Mouse (Mus musculus) limb, embryonic 14.5 days (tissue): ENCODE measurements at regions not wholly inside any gene's neighbourhood (a gene's known extent, or its start where the extent isn't known, plus 50 kb on each side); places are given as distances from the start of the nearest gene placed in this dataset.

Source experiments
- ATAC-seq: fragments of 200-750 bp; cut with Nextera tagmentation; 2 replicates; pipeline ENCODE4 v1.8.0; 2017; ENCODE audit warnings: low read depth, moderate number of reproducible peaks, moderate TSS enrichment; ENCODE audit not compliant: low FRiP score
- DNase-seq: peaks from one replicate; pipeline ENCODE4 v3.0.0-alpha.2; 2015; ENCODE audit warnings: low spot score
- H3K27ac ChIP-seq: fragments of 300-500 bp; sonication (generic); replicated peaks from 2 replicates; pipeline ENCODE4 v1.5.1; 2014; ENCODE audit warnings: low read depth, mild to moderate bottlenecking, low read length, moderate library complexity, mixed read lengths
- H3K27me3 ChIP-seq: fragments of 300-500 bp; sonication (generic); 2 replicates; pipeline ENCODE4 v1.6.1; 2014; ENCODE audit warnings: low read length, mixed read lengths; ENCODE audit not compliant: control insufficient read depth, insufficient read depth
- H3K36me3 ChIP-seq: fragments of 300-500 bp; sonication (generic); 2 replicates; pipeline ENCODE4 v1.6.1; 2014; ENCODE audit warnings: mild to moderate bottlenecking, low read length, moderate library complexity, mixed read lengths; ENCODE audit not compliant: control insufficient read depth, insufficient read depth
- H3K4me1 ChIP-seq: fragments of 300-500 bp; sonication (generic); 2 replicates; pipeline ENCODE4 v1.6.1; 2014; ENCODE audit warnings: antibody characterized with exemption, low read length, mixed read lengths; ENCODE audit not compliant: control insufficient read depth, insufficient read depth
- H3K4me2 ChIP-seq: fragments of 300-500 bp; sonication (generic); replicated peaks from 2 replicates; pipeline ENCODE4 v1.6.1; 2014; ENCODE audit warnings: low read depth, mild to moderate bottlenecking, low read length, moderate library complexity; ENCODE audit not compliant: severe bottlenecking
- H3K4me3 ChIP-seq: fragments of 300-500 bp; sonication (generic); replicated peaks from 2 replicates; pipeline ENCODE4 v1.5.1; 2014; ENCODE audit warnings: low read length
- H3K9ac ChIP-seq: fragments of 300-500 bp; sonication (generic); 2 replicates; pipeline ENCODE4 v1.6.1; 2014; ENCODE audit warnings: mild to moderate bottlenecking, low read depth, low read length, moderate library complexity; ENCODE audit not compliant: severe bottlenecking
- H3K9me3 ChIP-seq: fragments of 300-500 bp; sonication (generic); 2 replicates; pipeline ENCODE4 v1.6.1; 2016; ENCODE audit warnings: low read length; ENCODE audit not compliant: control insufficient read depth
- POLR2A ChIP-seq: fragments of 200-500 bp; IDR thresholded peaks from 2 replicates; pipeline ENCODE4 v1.8.0; 2012; ENCODE audit warnings: inconsistent platforms, mild to moderate bottlenecking, moderate library complexity, borderline replicate concordance; ENCODE audit not compliant: insufficient read depth, insufficient read length; ENCODE audit errors: extremely low read depth
- WGBS: fragments of 180-500 bp; shearing (Covaris S2); extraction: QIAGEN DNeasy Blood & Tissue Kit; methylation state at CpG from one replicate; pipeline ENCODE4 v1.1.7; 2014; 5-methylcytosine and 5-hydroxymethylcytosine counted together

DNA sequence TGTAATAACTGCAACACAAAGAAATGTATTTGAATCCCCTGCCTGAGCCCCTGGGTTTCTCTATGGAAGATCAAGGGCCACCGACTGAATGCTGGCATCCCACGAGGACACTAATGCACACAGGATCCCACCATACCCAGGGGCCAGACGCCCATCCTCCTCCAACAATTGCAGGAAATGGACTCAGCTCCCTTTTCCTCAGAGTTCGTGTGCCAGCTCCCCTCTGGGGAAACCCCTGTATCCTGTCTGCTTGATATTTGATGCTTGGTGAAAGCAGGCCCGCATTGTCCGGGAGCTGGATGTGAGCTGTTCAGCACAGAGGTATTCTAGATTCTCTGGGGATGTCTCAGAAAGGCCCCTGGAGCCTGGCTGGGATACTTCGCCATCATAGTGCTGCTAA, 196.0 kb downstream of the Mtx2 start:
- H3K4me1 ChIP-seq: no peaks in the 10 kb centered on the region
- H3K4me2 ChIP-seq: no peak overlapping the region
- no peaks in the 10 kb centered on the region for H3K36me3 ChIP-seq
- no peak for DNase-seq
- H3K9ac ChIP-seq: no peak overlapping the region
- ATAC-seq: no peak
- H3K9me3 ChIP-seq: no peaks in the 10 kb centered on the region
- WGBS: 44% methylated on average over 7 of the region's 7 CpGs
- no peak overlapping the region for H3K4me3 ChIP-seq
- no peak overlapping the region for H3K27ac ChIP-seq
- TF ChIP-seq POLR2A: no peak
- H3K27me3 ChIP-seq: 0 out of 2 replicates have a peak, but pooled peaks cover 8% of the 10 kb centered on the region

DNA sequence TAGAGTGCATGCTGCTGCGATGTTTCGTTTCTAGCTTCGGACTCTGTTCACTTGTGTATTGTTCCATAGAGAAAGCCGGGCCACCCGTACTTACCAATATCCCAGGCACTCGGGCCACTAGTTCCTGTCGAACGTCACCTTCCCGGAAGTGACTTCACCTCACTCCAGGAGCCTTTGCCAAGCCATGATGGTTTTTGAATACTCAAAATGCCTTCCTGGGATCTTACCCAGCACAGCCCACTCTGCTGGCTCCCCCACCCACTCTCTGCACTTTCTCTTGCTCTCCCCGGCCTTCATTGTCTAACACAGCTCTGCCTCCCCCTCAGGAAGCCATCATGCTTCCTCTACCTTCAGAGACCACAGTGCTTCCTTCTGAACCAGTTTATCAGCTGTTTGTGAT, 202.5 kb downstream of the Mtx2 start:
- H3K27me3 ChIP-seq: peaks cover 17% of the 10 kb centered on the region; the same call in 1 of the 2 replicates

DNA sequence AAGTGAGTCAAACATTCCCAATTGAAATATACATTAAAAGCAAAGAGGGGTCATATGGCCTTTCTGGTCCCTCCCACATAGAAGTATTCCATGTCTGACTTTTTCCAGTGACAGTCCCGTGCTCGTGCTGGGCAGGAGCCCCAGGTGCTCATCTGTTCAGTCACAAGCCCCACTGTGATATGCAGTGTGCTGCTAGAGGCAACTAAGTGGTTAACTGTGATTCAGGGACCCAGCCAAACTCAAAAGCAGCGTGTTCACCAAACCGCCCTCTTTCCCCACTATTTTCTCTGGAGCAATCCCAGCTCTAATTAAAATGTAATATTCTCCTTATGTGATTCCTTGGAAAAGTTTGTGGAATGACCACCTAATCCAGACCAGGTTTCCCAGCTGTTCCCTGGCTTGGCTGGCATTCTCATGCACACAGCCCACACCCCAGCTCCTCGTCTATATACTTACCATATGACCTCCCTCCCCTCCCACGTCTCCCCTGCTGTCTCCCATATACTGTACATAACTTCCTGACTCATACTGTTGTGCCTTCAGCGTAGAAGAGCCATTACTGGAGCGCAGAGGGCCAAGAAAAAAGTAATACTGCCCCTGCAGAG, 203.6 kb downstream of the Mtx2 start:
- DNase-seq (peak; percentile 93), ATAC-seq (peak; percentile 97)
- no peak overlapping the region for H3K4me3 ChIP-seq
- peaks cover 16% of the 10 kb centered on the region; the same call in 1 of the 2 replicates for H3K27me3 ChIP-seq
- H3K9me3 ChIP-seq: no peaks in the 10 kb centered on the region
- no peak for TF ChIP-seq POLR2A
- WGBS: 8% methylated on average over 8 of the region's 8 CpGs
- H3K27ac ChIP-seq: 0 out of 2 replicates have a peak overlapping the region, but pooled peaks have one; percentile 28
- peaks cover 15% of the 10 kb centered on the region for H3K4me1 ChIP-seq
- H3K4me2 ChIP-seq: peak overlapping the region; percentile 18; the same call in 1 of the 2 replicates
- no peak overlapping the region for H3K9ac ChIP-seq
- no peaks in the 10 kb centered on the region for H3K36me3 ChIP-seq

More for the DNA sequence above, 202.5 kb downstream of the Mtx2 start:
- no peaks in the 10 kb centered on the region for H3K9me3 ChIP-seq
- DNase-seq (no peak), ATAC-seq (no peak)
- no peak overlapping the region for H3K4me3 ChIP-seq
- H3K9ac ChIP-seq: no peak overlapping the region
- TF ChIP-seq POLR2A: no peak
- WGBS: 70% methylated on average over 10 of the region's 10 CpGs
- no peak overlapping the region for H3K4me2 ChIP-seq
- H3K4me1 ChIP-seq: peaks cover 15% of the 10 kb centered on the region
- no peak overlapping the region for H3K27ac ChIP-seq
- no peaks in the 10 kb centered on the region for H3K36me3 ChIP-seq

DNA sequence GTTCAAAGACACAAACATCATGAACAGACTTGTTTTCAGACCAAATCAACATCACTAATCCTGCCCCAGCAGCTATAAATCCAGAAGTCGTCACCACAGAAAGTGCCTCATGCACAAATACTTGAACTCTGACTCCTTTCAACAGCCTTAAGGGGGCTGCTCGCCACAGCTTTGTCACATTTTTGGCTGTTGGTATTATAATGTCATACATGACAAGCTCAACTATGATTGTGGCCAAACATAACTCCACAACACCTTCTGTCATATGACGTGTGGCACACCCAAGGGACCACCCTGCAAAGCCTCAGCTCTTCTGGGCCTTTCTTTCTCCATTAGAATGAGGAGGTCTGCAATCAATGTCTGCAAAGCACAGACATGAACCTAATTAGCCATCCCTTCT, 209.1 kb downstream of the Mtx2 start:
- Histone ChIP-seq H3K4me1 (peaks cover 9% of the 10 kb centered on the region), H3K4me3 (no peak overlapping the region), H3K9me3 (no peaks in the 10 kb centered on the region), H3K9ac (no peak overlapping the region), H3K4me2 (no peak overlapping the region), H3K27ac (no peak overlapping the region), H3K36me3 (no peaks in the 10 kb centered on the region), H3K27me3 (0 out of 2 replicates have a peak, but pooled peaks cover 4% of the 10 kb centered on the region)
- ATAC-seq: no peak
- no peak for DNase-seq
- WGBS: 30% methylated on average over 3 of the region's 3 CpGs
- TF ChIP-seq POLR2A: no peak

DNA sequence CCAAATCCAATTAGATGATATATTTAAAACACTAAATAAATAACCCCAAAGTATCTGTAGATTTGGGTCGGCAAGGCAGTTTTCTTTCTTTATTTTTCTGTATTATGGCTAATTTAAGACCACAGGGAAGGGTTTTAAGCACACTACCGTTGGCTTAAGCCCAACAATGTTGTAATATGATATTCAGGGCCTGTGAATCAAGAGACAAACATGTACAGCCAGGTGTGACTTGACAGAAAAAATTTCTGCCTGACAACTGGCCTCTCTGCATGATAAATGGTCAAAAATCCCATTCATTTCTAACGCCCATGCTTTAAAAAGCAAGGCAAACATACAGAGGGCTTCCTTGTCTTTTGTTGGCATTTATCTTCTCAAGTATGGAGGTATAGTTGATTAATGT, 213.5 kb downstream of the Mtx2 start:
- no peaks in the 10 kb centered on the region for H3K9me3 ChIP-seq
- no peak overlapping the region for H3K4me2 ChIP-seq
- H3K9ac ChIP-seq: no peak overlapping the region
- H3K27me3 ChIP-seq: 0 out of 2 replicates have a peak, but pooled peaks cover 7% of the 10 kb centered on the region
- H3K27ac ChIP-seq: no peak overlapping the region
- TF ChIP-seq POLR2A: no peak
- H3K4me1 ChIP-seq: no peaks in the 10 kb centered on the region
- ATAC-seq: no peak
- DNase-seq: peak; percentile 58
- no peaks in the 10 kb centered on the region for H3K36me3 ChIP-seq
- 22% methylated on average over 3 of the region's 3 CpGs for WGBS
- H3K4me3 ChIP-seq: no peak overlapping the region
